Mouse (Mus musculus): Measurements from ENCODE around the gene Hyal1. TPM values are rescaled to one million over a fixed set of nuclear protein-coding genes. Genes with fewer than 3 reads are reported as not detected.

Hyal1 gene
- total RNA-seq, 2 experiments from 2014 or later = 5.1 to 5.4 TPM

DNA sequence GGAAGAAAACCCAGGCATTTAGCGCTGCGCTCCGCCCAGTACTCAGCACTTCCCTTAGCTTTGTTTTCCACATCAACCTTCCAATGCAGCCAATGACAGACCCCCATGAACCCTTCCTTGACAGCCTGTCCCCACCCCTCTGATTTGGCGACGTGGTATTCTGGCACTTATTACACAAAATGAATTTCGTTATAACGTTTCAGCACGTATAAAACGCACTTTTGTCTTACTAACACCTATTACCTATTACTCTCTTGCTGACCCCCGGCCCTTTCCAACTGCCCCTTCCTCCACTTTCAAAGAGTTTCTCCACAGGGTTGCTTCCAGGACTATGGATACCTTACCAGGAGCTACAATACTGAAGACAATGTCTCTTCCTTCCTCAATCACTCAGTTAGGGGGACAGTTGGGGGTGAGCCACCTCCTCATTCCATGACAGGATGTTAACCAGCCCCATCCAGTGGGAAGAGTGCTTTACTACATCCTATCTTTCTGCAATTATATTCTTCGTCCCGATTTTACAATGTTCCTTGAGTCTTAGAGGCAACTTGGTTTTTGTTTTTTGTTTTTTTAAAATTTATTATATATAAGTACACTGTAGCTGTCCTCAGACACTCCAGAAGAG is 36.3 kb downstream of the Hyal1 start:
- DNase-seq (ENCODE audit: low spot score in 2 of 2) = no peak

DNA sequence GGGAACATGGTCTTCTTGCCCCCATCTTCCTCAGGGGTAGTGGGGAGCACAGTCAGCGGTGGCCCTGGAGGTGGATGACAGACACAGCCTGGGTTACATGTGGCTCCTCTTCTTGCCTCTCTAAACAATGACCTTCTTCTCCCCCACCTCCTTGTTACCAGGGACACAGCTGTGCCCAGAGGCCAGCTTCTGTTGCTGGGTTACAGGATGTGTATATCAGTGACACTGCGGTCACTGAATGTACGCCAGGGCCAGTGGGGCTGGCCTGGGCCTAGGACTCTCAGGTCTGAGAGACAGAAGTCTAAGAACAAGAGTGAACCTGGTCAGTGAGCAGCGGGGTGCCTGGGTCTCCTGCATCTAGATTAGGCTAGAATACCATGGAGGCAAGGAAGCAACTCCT is 38.3 kb downstream of the Hyal1 start:
- DNase-seq (ENCODE audit: low spot score in 2 of 2) = no peak

DNA sequence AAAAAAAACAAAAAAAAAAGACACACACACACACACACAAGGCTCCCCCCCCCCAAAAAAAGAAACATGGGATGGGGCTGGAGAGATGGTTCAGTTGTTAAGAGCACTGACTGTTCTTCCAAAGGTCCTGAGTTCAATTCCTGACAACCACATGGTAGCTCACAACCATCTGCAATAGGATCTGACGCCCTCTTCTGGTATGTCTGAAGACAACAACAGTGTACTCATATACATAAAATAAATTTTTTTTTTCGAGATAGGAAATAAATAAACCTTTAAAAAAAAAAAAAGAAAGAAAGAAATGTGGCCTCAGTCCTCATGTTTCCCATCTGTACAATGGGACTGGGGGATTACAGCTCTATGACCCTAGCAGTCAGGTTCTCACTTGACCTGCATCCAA is 40.7 kb downstream of the Hyal1 start:
- DNase-seq (ENCODE audit: low spot score in 2 of 2) = no peak

DNA sequence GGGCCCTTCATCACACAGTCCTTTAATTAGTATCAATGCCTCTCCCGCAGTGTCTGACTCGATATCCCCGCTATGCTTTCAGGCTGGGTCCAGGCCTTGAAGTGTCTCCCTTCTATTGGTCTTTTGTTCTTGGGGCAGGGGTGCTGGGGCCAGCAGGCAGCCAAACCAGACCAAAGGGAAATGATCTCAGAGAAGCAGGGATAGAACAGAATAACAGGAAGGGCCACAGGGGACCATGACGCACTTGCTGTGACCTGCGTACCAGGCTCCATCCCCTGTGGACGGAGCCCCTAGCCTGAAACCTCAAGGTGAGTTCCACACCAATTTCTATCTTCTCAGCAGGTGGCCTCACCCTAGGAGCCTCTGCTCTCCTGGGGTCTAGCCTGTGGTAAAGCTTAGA is 41.4 kb downstream of the Hyal1 start:
- no peak for DNase-seq (ENCODE audit: low spot score in 2 of 2)

DNA sequence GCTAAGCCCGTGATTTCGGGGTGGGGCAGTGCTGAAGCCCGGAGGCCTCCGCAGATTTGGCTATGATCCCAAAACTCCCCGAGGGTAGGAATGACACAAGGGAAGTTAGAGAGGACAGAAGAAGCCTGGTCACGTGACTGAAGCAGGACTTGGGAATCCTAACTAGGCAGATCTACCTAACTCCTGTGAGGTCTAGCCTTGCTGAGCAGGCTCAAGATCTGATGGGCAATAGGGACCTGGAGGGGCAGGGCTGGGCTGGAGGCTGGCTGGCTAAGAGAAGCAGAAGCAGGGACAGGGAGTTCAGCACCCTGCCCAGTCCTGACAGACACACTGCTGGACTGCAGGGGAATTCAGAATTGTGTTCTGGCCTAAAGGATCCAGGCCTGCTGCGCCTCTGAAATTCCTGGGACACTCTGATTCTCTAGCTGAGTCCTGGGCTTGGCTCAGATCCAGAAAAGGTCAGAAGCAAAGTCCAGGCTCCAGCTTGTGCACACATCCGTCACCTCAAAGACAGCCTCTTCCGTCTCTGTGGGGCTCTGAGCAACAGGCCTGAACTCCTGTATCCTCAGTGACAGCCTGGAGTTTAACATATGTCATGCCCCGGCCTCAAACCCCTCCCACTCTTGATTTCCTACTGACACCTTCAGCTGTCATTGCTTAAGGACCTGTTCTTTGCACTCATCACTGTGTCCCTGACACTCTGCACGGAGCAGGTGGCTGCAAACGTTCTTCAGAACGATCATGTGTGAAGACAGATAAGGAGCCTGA is 42.2 kb downstream of the Hyal1 start:
- no peak for DNase-seq (ENCODE audit: low spot score in 2 of 2)

DNA sequence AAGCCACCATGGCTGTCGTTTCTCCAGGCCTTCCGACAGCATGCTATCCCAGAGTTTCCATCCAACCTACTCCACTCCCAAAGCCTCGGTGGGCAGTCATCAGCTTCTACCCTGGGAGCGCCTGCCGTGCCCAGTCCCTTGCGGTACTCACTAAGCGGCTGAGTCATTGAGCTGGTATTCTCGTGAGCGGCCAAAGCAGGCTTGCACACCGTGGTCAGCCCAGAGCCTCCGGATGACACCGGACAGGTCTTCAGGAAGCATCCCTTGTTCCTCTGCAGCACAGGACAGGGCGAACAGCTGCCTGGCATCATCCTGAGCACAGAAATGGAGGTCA is 42.8 kb downstream of the Hyal1 start:
- DNase-seq (ENCODE audit: low spot score in 2 of 2) = no peak

DNA sequence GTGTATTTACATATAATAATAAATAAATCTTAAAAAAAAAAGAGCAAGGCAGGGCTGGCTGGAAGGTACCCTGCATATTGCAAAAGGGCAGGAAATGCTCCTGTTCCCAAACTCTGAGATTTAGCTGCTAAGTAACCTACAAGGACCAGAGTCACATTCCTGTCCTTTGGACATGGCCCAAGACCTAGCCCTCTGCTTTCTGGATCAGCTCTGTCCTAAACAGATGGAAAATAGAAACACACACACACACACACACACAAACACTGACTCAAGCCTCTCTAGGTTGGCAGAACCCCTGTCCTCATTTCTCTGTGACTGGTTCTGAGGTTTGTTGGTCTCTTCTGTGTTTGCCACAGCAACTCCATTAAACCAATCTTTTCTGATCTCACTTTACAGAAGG is 44.2 kb downstream of the Hyal1 start:
- DNase-seq (ENCODE audit: low spot score in 2 of 2) = no peak

DNA sequence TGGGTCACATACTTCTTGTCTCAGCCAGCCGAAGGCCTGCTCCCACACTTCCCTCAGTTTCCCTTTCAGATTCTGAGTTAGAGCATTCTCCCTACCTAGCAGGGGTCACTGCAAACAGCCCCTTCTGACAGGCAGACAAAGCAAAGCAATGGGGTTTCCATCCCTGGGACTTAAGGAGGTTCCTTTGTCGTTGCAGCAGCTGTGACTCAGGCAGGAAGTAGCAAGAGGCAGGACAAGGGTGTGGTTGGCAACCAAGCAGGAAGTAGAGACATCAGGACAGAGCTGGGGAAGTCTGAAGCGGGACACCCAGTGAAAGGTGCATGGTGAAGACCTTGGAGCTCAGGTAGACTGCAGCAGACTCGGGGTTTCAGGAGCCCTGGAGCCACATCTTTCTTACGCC is 47.8 kb downstream of the Hyal1 start:
- no peak for DNase-seq (ENCODE audit: low spot score in 2 of 2)

DNA sequence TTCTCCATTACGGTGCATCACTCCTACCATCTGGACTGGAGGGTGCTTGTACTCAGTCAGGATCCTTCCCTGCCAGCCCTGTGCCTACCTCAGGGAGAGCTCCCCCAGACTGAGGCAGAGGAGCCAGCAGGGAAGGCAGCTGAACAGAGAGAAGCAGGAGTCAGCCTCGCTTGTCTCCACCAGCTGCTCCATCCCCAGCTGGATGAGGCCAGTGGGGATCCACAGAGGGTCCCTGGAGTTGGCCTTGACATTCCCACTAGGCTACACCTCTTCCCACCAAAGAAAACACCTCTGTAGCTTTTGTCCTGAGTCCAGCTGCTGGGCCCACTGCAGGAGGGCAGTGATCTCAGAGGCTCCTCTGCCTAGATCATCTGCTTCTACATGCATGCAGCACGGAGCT is 48.2 kb downstream of the Hyal1 start:
- DNase-seq (ENCODE audit: low spot score in 2 of 2) = no peak

DNA sequence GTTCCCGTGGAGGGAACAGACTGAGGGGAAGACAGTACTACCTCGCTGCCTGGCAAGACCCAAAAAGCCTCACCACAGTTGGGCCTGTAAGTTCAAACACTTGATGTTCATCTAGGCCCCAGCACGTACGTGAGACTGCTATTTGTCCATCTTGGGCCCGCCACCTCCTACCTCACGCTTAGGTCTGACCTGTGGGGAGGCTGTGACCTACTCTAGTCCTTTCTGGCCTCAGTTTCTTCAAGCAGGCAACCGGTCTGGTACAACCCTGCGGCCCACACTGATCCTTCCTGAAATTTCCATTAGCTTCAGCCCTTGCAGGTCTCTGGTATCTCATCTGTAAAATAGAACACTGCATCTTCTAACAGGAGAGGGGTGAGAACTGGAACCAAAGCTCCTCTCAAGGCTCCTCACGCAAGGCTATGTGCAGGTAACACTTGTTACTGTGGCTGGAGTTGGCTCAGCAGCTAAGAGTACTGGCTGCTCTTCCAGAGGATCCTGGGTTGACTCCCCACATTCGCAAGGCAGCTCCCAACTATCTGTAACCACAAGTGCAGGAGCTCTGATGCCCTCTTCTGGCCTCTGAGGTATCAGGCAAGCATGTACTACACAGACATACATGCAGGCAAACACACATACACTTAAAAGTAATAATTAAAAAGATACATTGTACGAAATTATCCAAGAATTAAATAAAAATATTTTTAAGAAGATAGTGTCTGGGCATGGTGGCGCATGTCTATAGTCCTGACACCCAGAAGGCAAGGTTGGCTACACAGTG is 48.8 kb downstream of the Hyal1 start:
- DNase-seq (ENCODE audit: low spot score in 2 of 2) = no peak

DNA sequence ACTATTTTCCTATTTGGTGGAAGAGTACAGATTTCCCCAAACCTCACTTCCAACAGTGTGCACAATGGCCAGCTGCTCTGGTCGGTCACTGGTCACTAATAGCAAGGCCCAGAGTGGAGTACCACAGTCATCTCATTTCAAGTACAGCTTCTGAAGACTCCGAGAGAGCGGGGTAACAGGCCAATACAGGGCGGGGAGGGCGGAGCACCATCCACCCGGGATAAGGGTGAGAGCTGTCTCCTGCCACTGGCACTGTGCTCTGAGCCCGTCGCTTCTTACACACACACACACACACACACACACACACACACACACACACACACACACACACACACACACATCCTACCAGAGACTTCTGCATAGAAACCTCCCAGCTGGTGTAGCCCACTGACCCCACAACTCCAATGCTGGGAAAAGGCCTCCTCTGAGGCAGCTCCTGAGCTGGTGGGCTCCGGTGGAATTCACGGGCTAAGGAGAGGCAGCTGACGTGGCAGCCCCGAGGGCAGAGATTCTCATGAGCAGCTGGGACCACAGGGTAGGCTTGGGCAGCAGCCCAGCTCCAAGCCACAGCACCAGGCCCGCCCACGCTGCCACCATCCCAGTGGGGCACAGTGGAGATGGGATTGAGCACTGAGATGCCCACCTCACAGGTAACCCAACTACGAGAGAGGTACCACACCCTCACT is 49.6 kb downstream of the Hyal1 start:
- DNase-seq (ENCODE audit: low spot score in 2 of 2) = no peak

DNA sequence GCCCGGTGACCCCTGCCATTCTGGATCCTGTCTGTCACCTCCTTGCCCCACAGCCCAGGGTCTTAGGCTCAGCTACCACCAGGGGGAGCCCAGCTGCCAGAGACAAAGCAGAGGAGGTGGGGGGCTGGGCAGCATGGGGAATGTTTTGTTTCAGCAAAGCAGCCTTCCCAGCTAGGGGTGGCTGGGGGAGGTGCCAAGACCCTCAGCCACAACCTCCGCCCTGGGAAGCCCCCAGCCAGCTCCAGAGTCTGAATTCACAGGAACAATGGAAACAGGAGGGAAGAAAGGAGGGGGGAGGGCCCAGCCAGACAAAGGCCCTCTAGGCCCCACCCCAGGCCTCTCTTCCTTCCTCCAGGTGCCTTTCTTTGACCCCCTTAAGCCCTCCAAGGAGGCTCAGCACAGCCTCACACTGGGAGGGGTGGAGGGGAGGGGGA is 50.1 kb downstream of the Hyal1 start:
- peak; percentile 57 to 75 for DNase-seq (ENCODE audit: low spot score in 2 of 2)

DNA sequence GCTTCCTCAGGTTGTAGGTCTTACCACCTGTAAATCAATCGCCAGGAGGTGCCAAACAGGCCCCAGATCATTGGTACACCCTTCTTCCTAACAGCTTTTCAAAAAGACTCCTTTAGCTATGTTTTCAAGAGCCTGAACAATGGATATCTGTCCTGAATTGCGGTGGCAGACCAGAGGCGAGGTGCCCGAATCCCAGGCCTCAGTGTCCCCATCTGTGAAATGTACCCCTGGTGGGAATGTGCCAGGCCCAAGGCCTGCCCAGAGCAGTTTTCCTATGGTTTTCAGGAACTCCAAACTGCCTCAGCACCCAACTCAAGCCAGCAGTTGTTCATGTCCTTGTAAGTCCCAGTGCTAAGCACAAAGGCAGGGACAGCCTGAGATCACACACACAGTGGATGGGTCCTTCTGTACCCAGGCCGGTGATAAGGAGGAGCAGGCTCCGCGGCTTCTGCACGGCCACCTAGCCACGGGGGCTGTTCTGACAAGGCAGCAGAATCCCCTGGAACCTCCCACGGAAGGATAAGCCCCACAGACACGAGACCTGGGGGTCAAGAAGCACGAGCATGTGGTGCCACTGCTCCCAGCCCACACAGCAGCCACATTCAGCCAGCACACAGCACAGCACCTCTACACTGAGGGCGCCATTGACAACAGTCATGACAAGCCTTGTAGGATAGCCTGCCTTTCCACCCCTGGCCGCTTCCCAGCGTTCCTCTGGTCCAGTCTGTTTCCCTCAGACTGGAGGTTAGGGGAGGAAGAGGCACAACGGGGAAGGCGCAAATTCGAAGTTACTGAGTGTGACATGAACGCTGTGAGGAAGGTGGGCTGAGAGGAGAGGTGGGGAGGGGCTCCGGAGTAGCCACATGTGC is 50.9 kb downstream of the Hyal1 start:
- no peak for DNase-seq (ENCODE audit: low spot score in 2 of 2)

DNA sequence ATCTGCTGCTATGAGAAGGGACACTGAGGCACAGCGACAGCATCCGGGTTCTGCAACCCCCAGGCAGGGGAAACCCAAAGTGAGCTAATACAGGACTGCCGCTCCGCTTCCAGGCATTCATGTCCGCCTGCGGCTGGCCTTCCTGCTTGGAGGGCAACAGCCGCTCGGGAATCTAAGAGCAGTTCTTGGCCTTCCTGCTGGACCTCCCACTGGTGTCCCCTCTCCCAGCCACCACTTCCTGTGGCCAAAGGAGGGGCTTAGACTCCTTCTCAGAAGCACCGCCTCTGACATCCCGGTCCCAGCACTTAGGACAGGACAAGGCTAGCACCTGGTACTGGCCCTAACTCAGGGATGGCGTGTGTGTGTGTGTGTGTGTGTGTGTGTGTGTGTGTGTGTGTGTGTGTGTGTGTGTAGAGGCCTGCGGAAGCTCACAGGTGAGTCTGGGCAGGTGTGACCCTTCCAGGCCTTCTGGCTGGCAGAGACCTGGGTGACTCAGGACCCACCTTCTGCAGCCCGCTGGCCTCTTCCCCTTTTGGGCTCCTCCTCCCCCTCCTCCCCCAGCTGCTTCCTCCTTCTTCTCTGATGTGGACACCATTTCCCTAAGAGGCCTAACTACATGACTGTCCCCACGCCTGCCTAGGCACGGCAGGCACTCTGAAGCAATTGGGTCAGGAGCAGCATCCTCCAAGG is 52.1 kb downstream of the Hyal1 start:
- no peak for DNase-seq (ENCODE audit: low spot score in 2 of 2)

DNA sequence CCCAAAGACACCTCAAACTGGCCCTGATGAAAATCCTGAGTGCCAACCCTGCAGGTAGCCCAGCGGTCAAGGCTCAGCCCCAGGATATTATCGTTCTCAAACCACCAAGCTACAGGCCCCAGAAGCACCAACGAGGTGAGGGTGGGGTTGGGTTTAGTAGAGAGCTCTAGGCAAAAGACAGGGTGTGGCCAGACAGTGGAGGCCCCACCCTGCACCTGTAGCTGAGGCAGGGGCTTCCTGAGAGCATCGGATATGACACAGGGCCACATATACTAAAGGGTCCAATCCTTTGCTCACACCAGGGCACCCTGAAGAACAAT is 52.6 kb downstream of the Hyal1 start:
- no peak for DNase-seq (ENCODE audit: low spot score in 2 of 2)

DNA sequence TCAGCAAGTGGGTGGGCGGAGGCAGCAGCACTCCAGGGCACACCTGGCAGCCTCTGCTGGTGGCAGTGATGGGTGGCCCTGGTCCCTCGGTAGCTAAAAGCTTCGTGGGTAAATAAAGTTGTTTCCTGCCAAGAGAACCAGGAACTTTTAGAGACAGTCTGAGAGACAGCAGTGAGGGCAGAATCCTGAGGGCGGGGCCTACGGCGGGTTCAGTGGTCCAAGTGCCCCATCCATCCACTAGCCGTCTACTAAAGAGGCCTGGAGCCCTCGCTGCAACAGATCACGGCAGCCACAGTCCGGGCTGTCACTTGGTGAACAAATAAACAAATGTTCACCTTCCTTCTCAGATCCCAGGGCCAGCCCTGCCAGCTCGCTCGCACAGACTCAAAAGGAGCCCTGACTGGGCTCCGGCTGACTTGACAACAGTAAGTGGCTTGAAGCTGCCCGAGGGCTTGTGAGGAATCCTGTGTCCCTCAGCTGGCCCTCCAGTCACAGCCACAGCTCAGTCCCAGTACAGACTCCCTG is 53.2 kb downstream of the Hyal1 start:
- DNase-seq (ENCODE audit: low spot score in 2 of 2) = no peak

DNA sequence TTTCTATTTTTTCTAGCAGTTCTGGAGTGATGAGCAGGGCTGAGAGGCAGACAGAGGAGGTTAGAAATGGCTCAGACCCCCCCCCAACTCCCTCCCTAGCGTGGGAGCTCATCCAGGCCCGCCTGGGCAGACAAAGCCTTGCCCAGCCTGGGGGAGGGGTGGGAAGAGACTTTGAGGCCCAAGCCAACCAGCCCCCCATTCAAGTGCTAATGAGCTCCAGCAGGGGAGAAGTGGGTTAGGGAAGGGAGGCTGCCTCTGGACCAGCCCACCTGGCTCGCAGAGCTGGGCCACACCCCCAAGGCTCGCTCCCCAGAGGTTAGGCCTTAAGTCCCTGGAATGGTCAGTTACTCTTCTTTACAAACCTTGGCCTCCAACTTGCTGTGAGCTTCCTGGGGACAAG is 53.8 kb downstream of the Hyal1 start:
- no peak for DNase-seq (ENCODE audit: low spot score in 2 of 2)
